Mouse (Mus musculus) hindbrain, embryonic 16.5 days (tissue): ENCODE measurements around the gene Gfap. TPM values are rescaled to one million over a fixed set of nuclear protein-coding genes. Genes with fewer than 3 reads are reported as not detected.

Experiments used
- ATAC-seq: fragments of 200-750 bp; cut with Nextera tagmentation; 2 replicates; pipeline ENCODE4 v1.8.0; 2017; ENCODE audit warnings: moderate TSS enrichment, moderate library complexity
- H3K27ac ChIP-seq: fragments of 300-500 bp; sonication (generic); 2 replicates; pipeline ENCODE4 v1.5.1; 2014; ENCODE audit warnings: low read depth, mild to moderate bottlenecking, control low read depth, low read length, moderate library complexity
- H3K27me3 ChIP-seq: fragments of 300-500 bp; sonication (generic); replicated peaks from 2 replicates; pipeline ENCODE4 v1.6.1; 2014; ENCODE audit warnings: low read length; ENCODE audit not compliant: control insufficient read depth, insufficient read depth
- H3K36me3 ChIP-seq: fragments of 300-500 bp; sonication (generic); 2 replicates; pipeline ENCODE4 v1.6.1; 2014; ENCODE audit warnings: mild to moderate bottlenecking, low read length, moderate library complexity, mixed read lengths; ENCODE audit not compliant: control insufficient read depth, insufficient read depth
- H3K4me1 ChIP-seq: fragments of 300-500 bp; sonication (generic); 2 replicates; pipeline ENCODE4 v1.6.1; 2014; ENCODE audit warnings: low read depth, low read length; ENCODE audit not compliant: control insufficient read depth, insufficient read depth
- H3K4me2 ChIP-seq: fragments of 300-500 bp; sonication (generic); 2 replicates; pipeline ENCODE4 v1.6.1; 2014; ENCODE audit warnings: mild to moderate bottlenecking, low read length, control low read depth, moderate library complexity
- H3K4me3 ChIP-seq: fragments of 300-500 bp; sonication (generic); 2 replicates; pipeline ENCODE4 v1.5.1; 2014; ENCODE audit warnings: mild to moderate bottlenecking, low read length, control low read depth, moderate library complexity
- H3K9ac ChIP-seq: fragments of 300-500 bp; sonication (generic); 2 replicates; pipeline ENCODE4 v1.6.1; 2014; ENCODE audit warnings: low read depth, mild to moderate bottlenecking, control low read depth, low read length, moderate library complexity
- H3K9me3 ChIP-seq: fragments of 300-500 bp; sonication (generic); 2 replicates; pipeline ENCODE4 v1.6.1; 2014; ENCODE audit warnings: mild to moderate bottlenecking, low read length, moderate library complexity; ENCODE audit not compliant: control insufficient read depth
- WGBS: fragments of 180-500 bp; shearing (Covaris S2); extraction: QIAGEN DNeasy Blood & Tissue Kit; methylation state at CpG from one replicate; pipeline ENCODE4 v1.1.7; 2014; 5-methylcytosine and 5-hydroxymethylcytosine counted together
- polyA plus RNA-seq: library from polyadenylated mRNA; unstranded; fragments of >200 nt; fragmentation: Nextera tagmentation; extraction: Ambion mirVana; gene quantifications from 2 replicates; pipeline ENCODE4 v1.2.1, GENCODE M21; 2015

Gfap gene
- polyA plus RNA-seq: 4.8 and 15.5 TPM in 2 replicates

GRCm38 (mm10) chr11:102900763-102901162 lies at the start of gene Gfap:
Gfap (minus strand) TSS chr11:102900912.
- ATAC-seq: peak; percentile 18; the same call in 1 of the 2 replicates

GRCm38 (mm10) chr11:102948043-102948961 lies 47.6 kb upstream of the Gfap start:
- Histone ChIP-seq H3K9ac (peak overlapping the region; percentile 63), H3K36me3 (no peaks in the 10 kb centered on the region), H3K4me2 (peak overlapping the region; percentile 73), H3K4me1 (peaks cover 24% of the 10 kb centered on the region), H3K27ac (no peak overlapping the region), H3K9me3 (no peaks in the 10 kb centered on the region), H3K4me3 (peak overlapping the region; percentile 47), H3K27me3 (peaks cover 50% of the 10 kb centered on the region)
- WGBS: 1% methylated on average over 50 of the region's 51 CpGs
- ATAC-seq: 0 out of 2 replicates have a peak, but pooled peaks have one; percentile 43

More at GRCm38 (mm10) chr11:102900763-102901162, at the start of gene Gfap:
- Histone ChIP-seq H3K4me2 (no peak within 1 kb of the TSS), H3K27ac (no peak within 1 kb of the TSS), H3K36me3 (no peaks in the 10 kb centered on the region), H3K27me3 (peaks cover 11% of the 10 kb centered on the region), H3K9me3 (no peaks in the 10 kb centered on the region), H3K4me1 (peaks cover 5% of the 10 kb centered on the region), H3K9ac (no peak within 1 kb of the TSS), H3K4me3 (no peak within 1 kb of the TSS)
- WGBS: 11% methylated on average over 7 of the region's 7 CpGs

- peak overlapping the region; percentile 44 for H3K4me3 ChIP-seq
- peaks cover 52% of the 10 kb centered on the region for H3K27me3 ChIP-seq
- H3K27ac ChIP-seq: no peak overlapping the region
- H3K9me3 ChIP-seq: no peaks in the 10 kb centered on the region
- 9% methylated on average over 8 of the region's 8 CpGs for WGBS
- H3K9ac ChIP-seq: peak overlapping the region; percentile 54; the same call in 1 of the 2 replicates
- peaks cover 24% of the 10 kb centered on the region for H3K4me1 ChIP-seq
- H3K36me3 ChIP-seq: no peaks in the 10 kb centered on the region
- peak overlapping the region; percentile 58 for H3K4me2 ChIP-seq
- no peak; the same call in 1 of the 2 replicates for ATAC-seq
These were observed 46.3 kb upstream of the Gfap start for GRCm38 (mm10) chr11:102946992-102947343.

- ATAC-seq: peak; percentile 64
- WGBS: under 1% methylated on average over 50 of the region's 87 CpGs
- peak within 1 kb of the TSS; percentile 54 for H3K9ac ChIP-seq
These were observed 45.7 kb upstream of the Gfap start, which contains the start of gene C1ql1 for GRCm38 (mm10) chr11:102946265-102946991. C1ql1 (minus strand) TSS chr11:102946688.

GRCm38 (mm10) chr11:102945306-102946264 lies 44.9 kb upstream of the Gfap start:
- H3K27ac ChIP-seq: no peak overlapping the region
- peak overlapping the region; percentile 44 for H3K4me3 ChIP-seq
- H3K9me3 ChIP-seq: no peaks in the 10 kb centered on the region
- H3K27me3 ChIP-seq: peaks cover 48% of the 10 kb centered on the region
- WGBS: 1% methylated on average over 54 of the region's 54 CpGs
- peak overlapping the region; percentile 58 for H3K4me2 ChIP-seq
- no peaks in the 10 kb centered on the region for H3K36me3 ChIP-seq
- H3K4me1 ChIP-seq: peaks cover 24% of the 10 kb centered on the region
- ATAC-seq: no peak
- peak overlapping the region; percentile 54 for H3K9ac ChIP-seq

More at GRCm38 (mm10) chr11:102946265-102946991, 45.7 kb upstream of the Gfap start, which contains the start of gene C1ql1:
- Histone ChIP-seq H3K4me3 (peak within 1 kb of the TSS; percentile 44), H3K27me3 (peaks cover 48% of the 10 kb centered on the region), H3K36me3 (no peaks in the 10 kb centered on the region), H3K4me2 (peak within 1 kb of the TSS; percentile 58), H3K4me1 (peaks cover 24% of the 10 kb centered on the region), H3K27ac (no peak within 1 kb of the TSS), H3K9me3 (no peaks in the 10 kb centered on the region)

GRCm38 (mm10) chr11:102941236-102941635 lies 40.5 kb upstream of the Gfap start:
- H3K9ac ChIP-seq: no peak overlapping the region
- H3K9me3 ChIP-seq: no peaks in the 10 kb centered on the region
- no peak for ATAC-seq
- no peak overlapping the region for H3K4me2 ChIP-seq
- peaks cover 31% of the 10 kb centered on the region for H3K27me3 ChIP-seq
- H3K4me3 ChIP-seq: no peak overlapping the region
- no peak overlapping the region for H3K27ac ChIP-seq
- WGBS: 57% methylated on average over 6 of the region's 6 CpGs
- peaks cover 20% of the 10 kb centered on the region for H3K4me1 ChIP-seq
- H3K36me3 ChIP-seq: no peaks in the 10 kb centered on the region

GRCm38 (mm10) chr11:102939024-102939675 lies 38.4 kb upstream of the Gfap start:
- Histone ChIP-seq H3K4me1 (peaks cover 10% of the 10 kb centered on the region), H3K4me3 (no peak overlapping the region), H3K27me3 (peaks cover 11% of the 10 kb centered on the region), H3K27ac (no peak overlapping the region), H3K4me2 (peak overlapping the region; percentile 24; the same call in 1 of the 2 replicates), H3K9ac (0 out of 2 replicates have a peak overlapping the region, but pooled peaks have one; percentile 8), H3K36me3 (no peaks in the 10 kb centered on the region), H3K9me3 (no peaks in the 10 kb centered on the region)
- ATAC-seq: peak; percentile 60; the same call in 1 of the 2 replicates
- 33% methylated on average over 13 of the region's 13 CpGs for WGBS
